Mouse (Mus musculus) G1E (cell line): ENCODE measurements at regions not wholly inside any gene's neighbourhood (a gene's known extent, or its start where the extent isn't known, plus 50 kb on each side); places are given as distances from the start of the nearest gene placed in this dataset.

Source experiments
- ATAC-seq: 2 replicates; pipeline ENCODE4 v1.8.0; 2016; ENCODE audit warnings: mild to moderate bottlenecking; ENCODE audit not compliant: insufficient number of reproducible peaks, poor library complexity, low FRiP score, severe bottlenecking; ENCODE audit errors: extremely low read depth
- DNase-seq: peaks from one replicate; pipeline ENCODE4 v3.0.0; 2012; ENCODE audit warnings: low spot score
- H3K27me3 ChIP-seq: 2 replicates; pipeline ENCODE4 v1.6.1; 2012; ENCODE audit warnings: mild to moderate bottlenecking, low read length, inconsistent platforms; ENCODE audit not compliant: insufficient read depth
- H3K36me3 ChIP-seq: replicated peaks from 2 replicates; pipeline ENCODE3; 2012; ENCODE audit warnings: mild to moderate bottlenecking, inconsistent platforms
- H3K4me1 ChIP-seq: 2 replicates; pipeline ENCODE4 v1.6.1; 2012; ENCODE audit warnings: low read depth, low read length, inconsistent platforms, mixed read lengths; ENCODE audit not compliant: insufficient read depth
- H3K4me3 ChIP-seq: 2 replicates; pipeline ENCODE4 v1.5.1; 2012; ENCODE audit warnings: low read depth, mild to moderate bottlenecking, inconsistent platforms, low read length, moderate library complexity, mixed read lengths
- H3K9me3 ChIP-seq: replicated peaks from 2 replicates; pipeline ENCODE4 v1.6.1; 2012; ENCODE audit warnings: inconsistent platforms
- CTCF ChIP-seq: IDR thresholded peaks from 2 replicates; pipeline ENCODE4 v1.5.1; 2012; ENCODE audit warnings: low read depth, low read length, inconsistent platforms, mixed read lengths
- GATA1 ChIP-seq: IDR thresholded peaks from 2 replicates; pipeline ENCODE4 v1.6.1; 2012; ENCODE audit warnings: borderline replicate concordance, low read length, inconsistent platforms, mixed read lengths
- GATA2 ChIP-seq: IDR thresholded peaks from 2 replicates; pipeline ENCODE4 v1.6.1; 2012; ENCODE audit warnings: low read depth, low read length, inconsistent platforms, borderline replicate concordance
- POLR2AphosphoS5 ChIP-seq: IDR thresholded peaks from 2 replicates; pipeline ENCODE4 v1.6.1; 2012; ENCODE audit warnings: low read depth, low read length, inconsistent platforms; ENCODE audit not compliant: insufficient replicate concordance
- TAL1 ChIP-seq: conservative IDR thresholded peaks from 2 replicates; pipeline ENCODE4 v1.6.1; 2012; ENCODE audit warnings: low read depth, low read length, inconsistent platforms, mixed read lengths

- TF ChIP-seq GATA2 (no peak), CTCF (no peak), POLR2AphosphoS5 (no peak), GATA1 (no peak), TAL1 (no peak)
- DNase-seq (no peak), ATAC-seq (no peak)
- H3K27me3 ChIP-seq: no peaks in the 10 kb centered on the region
- H3K9me3 ChIP-seq: peaks cover 67% of the 10 kb centered on the region
- no peaks in the 10 kb centered on the region for H3K36me3 ChIP-seq
- no peak overlapping the region for H3K4me3 ChIP-seq
- no peaks in the 10 kb centered on the region for H3K4me1 ChIP-seq
Observed at GRCm38 (mm10) chr4:142589084-142589741, 350.0 kb upstream of the Kazn start.

GRCm38 (mm10) chr4:142588418-142589083 is 349.4 kb upstream of the Kazn start:
- H3K9me3 ChIP-seq: peaks cover 65% of the 10 kb centered on the region
- H3K36me3 ChIP-seq: no peaks in the 10 kb centered on the region
- H3K27me3 ChIP-seq: no peaks in the 10 kb centered on the region
- no peak for TF ChIP-seq GATA2
- TF ChIP-seq TAL1: no peak
- no peak for TF ChIP-seq POLR2AphosphoS5
- TF ChIP-seq GATA1: no peak
- no peak for TF ChIP-seq CTCF
- no peak for DNase-seq
- no peak overlapping the region for H3K4me3 ChIP-seq
- no peaks in the 10 kb centered on the region for H3K4me1 ChIP-seq
- ATAC-seq: no peak

- Histone ChIP-seq H3K9me3 (peaks cover 68% of the 10 kb centered on the region), H3K4me1 (no peaks in the 10 kb centered on the region)
- no peak for ATAC-seq
Observed at GRCm38 (mm10) chr4:142587345-142588035, 348.3 kb upstream of the Kazn start.

GRCm38 (mm10) chr4:142578536-142578935 is 339.3 kb upstream of the Kazn start:
- no peak for DNase-seq
- Histone ChIP-seq H3K4me3 (no peak overlapping the region), H3K27me3 (no peaks in the 10 kb centered on the region), H3K36me3 (no peaks in the 10 kb centered on the region), H3K9me3 (peaks cover 78% of the 10 kb centered on the region), H3K4me1 (no peaks in the 10 kb centered on the region)
- ATAC-seq: no peak
- TF ChIP-seq GATA2: no peak
- TF ChIP-seq CTCF: no peak
- no peak for TF ChIP-seq GATA1
- no peak for TF ChIP-seq TAL1

More at GRCm38 (mm10) chr4:142587345-142588035, 348.3 kb upstream of the Kazn start:
- no peaks in the 10 kb centered on the region for H3K36me3 ChIP-seq
- TF ChIP-seq GATA1: no peak
- no peak for TF ChIP-seq POLR2AphosphoS5
- no peak for TF ChIP-seq GATA2
- no peak overlapping the region for H3K4me3 ChIP-seq
- no peaks in the 10 kb centered on the region for H3K27me3 ChIP-seq
- DNase-seq: no peak

- H3K36me3 ChIP-seq: no peaks in the 10 kb centered on the region
- no peak overlapping the region for H3K4me3 ChIP-seq
- no peak for DNase-seq
- no peaks in the 10 kb centered on the region for H3K27me3 ChIP-seq
- no peaks in the 10 kb centered on the region for H3K4me1 ChIP-seq
- peaks cover 81% of the 10 kb centered on the region for H3K9me3 ChIP-seq
- TF ChIP-seq GATA2: no peak
- TF ChIP-seq TAL1: no peak
- no peak for TF ChIP-seq GATA1
- TF ChIP-seq POLR2AphosphoS5: no peak
- TF ChIP-seq CTCF: no peak
- ATAC-seq: no peak
Observed at GRCm38 (mm10) chr4:142577519-142577918, 338.3 kb upstream of the Kazn start.

GRCm38 (mm10) chr4:142574528-142574927 is 335.3 kb upstream of the Kazn start:
- Histone ChIP-seq H3K4me1 (no peaks in the 10 kb centered on the region), H3K9me3 (peaks cover 71% of the 10 kb centered on the region), H3K4me3 (no peak overlapping the region), H3K27me3 (no peaks in the 10 kb centered on the region), H3K36me3 (no peaks in the 10 kb centered on the region)
- no peak for DNase-seq
- TF ChIP-seq TAL1 (no peak), GATA2 (no peak), POLR2AphosphoS5 (no peak), GATA1 (no peak), CTCF (no peak)
- no peak for ATAC-seq
